Mouse (Mus musculus) forebrain, embryonic 12.5 days (tissue): ENCODE data around the gene Rasa3. TPM values are rescaled to one million over a fixed set of nuclear protein-coding genes. Genes with fewer than 3 reads are reported as not detected.

Experiments used
- ATAC-seq: fragments of 200-750 bp; cut with Nextera tagmentation; 2 replicates; pipeline ENCODE4 v1.8.0; 2017; ENCODE audit warnings: moderate TSS enrichment; ENCODE audit not compliant: low FRiP score
- H3K27ac ChIP-seq: fragments of 300-500 bp; sonication (generic); 2 replicates; pipeline ENCODE4 v1.5.1; 2016; ENCODE audit warnings: mild to moderate bottlenecking
- H3K27me3 ChIP-seq: fragments of 300-500 bp; sonication (generic); 2 replicates; pipeline ENCODE4 v1.6.1; 2016; ENCODE audit warnings: mild to moderate bottlenecking
- H3K36me3 ChIP-seq: fragments of 300-500 bp; sonication (generic); replicated peaks from 2 replicates; pipeline ENCODE4 v1.6.1; 2016; ENCODE audit warnings: mild to moderate bottlenecking
- H3K4me1 ChIP-seq: fragments of 300-500 bp; sonication (generic); 2 replicates; pipeline ENCODE4 v1.6.1; 2016
- H3K4me2 ChIP-seq: fragments of 300-500 bp; sonication (generic); 2 replicates; pipeline ENCODE4 v1.6.1; 2016; ENCODE audit warnings: mild to moderate bottlenecking, moderate library complexity
- H3K4me3 ChIP-seq: fragments of 300-500 bp; sonication (generic); replicated peaks from 2 replicates; pipeline ENCODE4 v1.5.1; 2016; ENCODE audit warnings: mild to moderate bottlenecking
- H3K9ac ChIP-seq: fragments of 300-500 bp; sonication (generic); 2 replicates; pipeline ENCODE4 v1.6.1; 2016; ENCODE audit warnings: mild to moderate bottlenecking
- H3K9me3 ChIP-seq: fragments of 300-500 bp; sonication (generic); 2 replicates; pipeline ENCODE4 v1.6.1; 2016
- WGBS: fragments of 180-500 bp; shearing (Covaris S2); methylation state at CpG from one replicate; pipeline ENCODE4 v1.1.7; 2016; 5-methylcytosine and 5-hydroxymethylcytosine counted together
- polyA plus RNA-seq: library from polyadenylated mRNA; unstranded; fragments of >200 nt; fragmentation: Nextera tagmentation; extraction: Ambion mirVana; gene quantifications from 2 replicates; pipeline ENCODE4 v1.2.1, GENCODE M21; 2016

The Rasa3 gene
- 24.6 and 26.9 TPM in 2 replicates for polyA plus RNA-seq

GRCm38 (mm10) chr8:13677413-13677883 lies at the start of gene Rasa3:
Rasa3 (minus strand) TSS chr8:13677603.
- Histone ChIP-seq H3K27ac (peak within 1 kb of the TSS; percentile 87), H3K27me3 (peaks cover 18% of the 10 kb centered on the region), H3K9me3 (no peaks in the 10 kb centered on the region), H3K4me2 (peak within 1 kb of the TSS; percentile 85), H3K4me3 (peak within 1 kb of the TSS; percentile 72), H3K9ac (peak within 1 kb of the TSS; percentile 78), H3K36me3 (no peaks in the 10 kb centered on the region), H3K4me1 (peaks cover 36% of the 10 kb centered on the region)
- under 1% methylated on average over 42 of the region's 42 CpGs for WGBS
- ATAC-seq: peak; percentile 98

GRCm38 (mm10) chr8:13725722-13726121 lies 48.3 kb upstream of the Rasa3 start:
- Histone ChIP-seq H3K4me2 (no peak overlapping the region), H3K27ac (no peak overlapping the region), H3K36me3 (no peaks in the 10 kb centered on the region), H3K4me1 (no peaks in the 10 kb centered on the region), H3K9ac (no peak overlapping the region), H3K27me3 (no peaks in the 10 kb centered on the region), H3K4me3 (no peak overlapping the region), H3K9me3 (no peaks in the 10 kb centered on the region)
- no peak for ATAC-seq

GRCm38 (mm10) chr8:13718980-13719379 lies 41.6 kb upstream of the Rasa3 start:
- Histone ChIP-seq H3K36me3 (no peaks in the 10 kb centered on the region), H3K9ac (no peak overlapping the region), H3K9me3 (no peaks in the 10 kb centered on the region; the same call in 1 of the 2 replicates), H3K4me1 (no peaks in the 10 kb centered on the region), H3K27me3 (no peaks in the 10 kb centered on the region), H3K4me2 (no peak overlapping the region), H3K4me3 (no peak overlapping the region), H3K27ac (no peak overlapping the region)
- WGBS: 92% methylated on average over 8 of the region's 8 CpGs
- ATAC-seq: no peak

GRCm38 (mm10) chr8:13708514-13708913 lies 31.1 kb upstream of the Rasa3 start:
- no peak overlapping the region for H3K4me2 ChIP-seq
- peaks cover 12% of the 10 kb centered on the region for H3K4me1 ChIP-seq
- ATAC-seq: no peak
- no peak overlapping the region for H3K27ac ChIP-seq
- H3K9me3 ChIP-seq: no peaks in the 10 kb centered on the region
- no peak overlapping the region for H3K9ac ChIP-seq
- H3K27me3 ChIP-seq: no peaks in the 10 kb centered on the region
- H3K36me3 ChIP-seq: no peaks in the 10 kb centered on the region
- 92% methylated on average over 5 of the region's 5 CpGs for WGBS
- no peak overlapping the region for H3K4me3 ChIP-seq

GRCm38 (mm10) chr8:13706918-13707317 lies 29.5 kb upstream of the Rasa3 start:
- 87% methylated on average over 5 of the region's 5 CpGs for WGBS
- Histone ChIP-seq H3K36me3 (no peaks in the 10 kb centered on the region), H3K4me1 (peaks cover 12% of the 10 kb centered on the region), H3K4me3 (no peak overlapping the region), H3K27ac (no peak overlapping the region), H3K27me3 (no peaks in the 10 kb centered on the region), H3K9me3 (no peaks in the 10 kb centered on the region), H3K9ac (no peak overlapping the region), H3K4me2 (no peak overlapping the region)
- no peak for ATAC-seq

- 3% methylated on average over 5 of the region's 5 CpGs for WGBS
- Histone ChIP-seq H3K4me3 (peak within 1 kb of the TSS; percentile 23), H3K4me2 (peak within 1 kb of the TSS; percentile 45), H3K9ac (0 out of 2 replicates have a peak within 1 kb of the TSS, but pooled peaks have one; percentile 29), H3K27me3 (no peaks in the 10 kb centered on the region), H3K36me3 (no peaks in the 10 kb centered on the region), H3K4me1 (peaks cover 12% of the 10 kb centered on the region), H3K27ac (peak within 1 kb of the TSS; percentile 79), H3K9me3 (no peaks in the 10 kb centered on the region)
- peak; percentile 100 for ATAC-seq
Observed at GRCm38 (mm10) chr8:13705668-13706067, 28.3 kb upstream of the Rasa3 start, which contains the start of gene Cfap97d2. Cfap97d2 (plus strand) TSS chr8:13705889.

- Histone ChIP-seq H3K27ac (no peak overlapping the region), H3K27me3 (no peaks in the 10 kb centered on the region), H3K4me1 (peaks cover 12% of the 10 kb centered on the region), H3K4me3 (no peak overlapping the region), H3K9me3 (no peaks in the 10 kb centered on the region), H3K4me2 (no peak overlapping the region), H3K9ac (no peak overlapping the region), H3K36me3 (no peaks in the 10 kb centered on the region)
- WGBS: 89% methylated on average over 4 of the region's 4 CpGs
- ATAC-seq: no peak
Observed at GRCm38 (mm10) chr8:13704301-13704700, 26.9 kb upstream of the Rasa3 start.

GRCm38 (mm10) chr8:13703756-13704155 lies 26.4 kb upstream of the Rasa3 start:
- 95% methylated on average over 6 of the region's 6 CpGs for WGBS
- H3K4me1 ChIP-seq: peaks cover 12% of the 10 kb centered on the region
- H3K4me2 ChIP-seq: no peak overlapping the region
- ATAC-seq: no peak
- H3K9ac ChIP-seq: no peak overlapping the region
- H3K9me3 ChIP-seq: no peaks in the 10 kb centered on the region
- no peaks in the 10 kb centered on the region for H3K27me3 ChIP-seq
- no peak overlapping the region for H3K27ac ChIP-seq
- H3K36me3 ChIP-seq: no peaks in the 10 kb centered on the region
- H3K4me3 ChIP-seq: no peak overlapping the region

- H3K9ac ChIP-seq: no peak overlapping the region
- H3K4me3 ChIP-seq: no peak overlapping the region
- WGBS: 54% methylated on average over 4 of the region's 4 CpGs
- H3K27ac ChIP-seq: no peak overlapping the region
- no peaks in the 10 kb centered on the region for H3K9me3 ChIP-seq
- ATAC-seq: no peak
- H3K36me3 ChIP-seq: no peaks in the 10 kb centered on the region
- H3K27me3 ChIP-seq: no peaks in the 10 kb centered on the region
- peaks cover 12% of the 10 kb centered on the region for H3K4me1 ChIP-seq
- H3K4me2 ChIP-seq: no peak overlapping the region
Observed at GRCm38 (mm10) chr8:13702755-13703154, 25.4 kb upstream of the Rasa3 start.

- no peak overlapping the region for H3K9ac ChIP-seq
- no peak overlapping the region for H3K27ac ChIP-seq
- H3K4me3 ChIP-seq: no peak overlapping the region
- peaks cover 4% of the 10 kb centered on the region; the same call in 1 of the 2 replicates for H3K4me1 ChIP-seq
- 86% methylated on average over 5 of the region's 5 CpGs for WGBS
- no peak for ATAC-seq
- no peaks in the 10 kb centered on the region for H3K27me3 ChIP-seq
- H3K36me3 ChIP-seq: no peaks in the 10 kb centered on the region
- H3K9me3 ChIP-seq: no peaks in the 10 kb centered on the region
- no peak overlapping the region for H3K4me2 ChIP-seq
Observed at GRCm38 (mm10) chr8:13699323-13699949, 22.0 kb upstream of the Rasa3 start.

- Histone ChIP-seq H3K27me3 (no peaks in the 10 kb centered on the region), H3K9me3 (no peaks in the 10 kb centered on the region), H3K27ac (no peak overlapping the region), H3K36me3 (no peaks in the 10 kb centered on the region), H3K4me3 (no peak overlapping the region), H3K4me1 (peaks cover 4% of the 10 kb centered on the region), H3K4me2 (no peak overlapping the region), H3K9ac (no peak overlapping the region)
- ATAC-seq: no peak
- 83% methylated on average over 3 of the region's 3 CpGs for WGBS
Observed at GRCm38 (mm10) chr8:13698281-13698680, 20.9 kb upstream of the Rasa3 start.

GRCm38 (mm10) chr8:13697681-13698080 lies 20.3 kb upstream of the Rasa3 start:
- H3K9ac ChIP-seq: no peak overlapping the region
- no peak overlapping the region for H3K27ac ChIP-seq
- no peak overlapping the region for H3K4me3 ChIP-seq
- H3K4me1 ChIP-seq: peaks cover 5% of the 10 kb centered on the region
- no peak overlapping the region for H3K4me2 ChIP-seq
- no peaks in the 10 kb centered on the region for H3K27me3 ChIP-seq
- no peaks in the 10 kb centered on the region for H3K36me3 ChIP-seq
- no peaks in the 10 kb centered on the region for H3K9me3 ChIP-seq
- 84% methylated on average over 8 of the region's 8 CpGs for WGBS
- no peak for ATAC-seq

GRCm38 (mm10) chr8:13697196-13697595 lies 19.8 kb upstream of the Rasa3 start:
- no peak overlapping the region for H3K4me3 ChIP-seq
- H3K27ac ChIP-seq: no peak overlapping the region
- no peaks in the 10 kb centered on the region for H3K27me3 ChIP-seq

More at GRCm38 (mm10) chr8:13697196-13697595, 19.8 kb upstream of the Rasa3 start:
- WGBS: 83% methylated on average over 8 of the region's 8 CpGs
- Histone ChIP-seq H3K9ac (no peak overlapping the region), H3K36me3 (no peaks in the 10 kb centered on the region), H3K4me1 (peaks cover 7% of the 10 kb centered on the region), H3K9me3 (no peaks in the 10 kb centered on the region), H3K4me2 (no peak overlapping the region)
- ATAC-seq: no peak
